18 mouse cellular contexts compared by ENCODE assay signal in genomic region chr17:45776185-45776584, GRCm38 (mm10). TPM values are rescaled to one million over a fixed set of nuclear protein-coding genes. Genes with fewer than 3 reads are reported as not detected.
"Had no signal": no experiment of that assay in that cellular context is flagged by ENCODE, and none has a peak within 500 bp of the region (broad histone marks: within the 10 kb centered on the region; RNA-seq: fewer than 3 reads in every experiment).

No protein-coding gene starts in this region.

- H3K4me1 ChIP-seq: midbrain, embryonic 13.5 days; midbrain, embryonic 15.5 days; neural tube, embryonic 12.5 days had no signal

- DNase-seq: lung, adult 18-20 months; lung, postnatal 10 days; right cerebral cortex, postnatal 14 days; thymus, adult 18-20 months had no signal

- H3K4me3 ChIP-seq: midbrain, embryonic 13.5 days; midbrain, embryonic 15.5 days; neural tube, embryonic 12.5 days; stomach, embryonic 15.5 days had no signal

- H3K4me2 ChIP-seq: lung, embryonic 14.5 days; midbrain, embryonic 11.5 days; midbrain, embryonic 13.5 days; midbrain, embryonic 15.5 days; neural tube, embryonic 12.5 days; stomach, embryonic 15.5 days had no signal

- ATAC-seq: midbrain, embryonic 13.5 days; midbrain, embryonic 15.5 days had no signal

- H3K9ac ChIP-seq: lung, embryonic 14.5 days; midbrain, embryonic 13.5 days; midbrain, embryonic 15.5 days; neural tube, embryonic 12.5 days; stomach, embryonic 15.5 days had no signal

- H3K9me3 ChIP-seq: midbrain, embryonic 13.5 days; midbrain, embryonic 15.5 days; neural tube, embryonic 12.5 days; stomach, embryonic 15.5 days had no signal

- H3K36me3 ChIP-seq: midbrain, embryonic 13.5 days; midbrain, embryonic 15.5 days; neural tube, embryonic 12.5 days; stomach, embryonic 15.5 days had no signal

- H3K27ac ChIP-seq: midbrain, embryonic 13.5 days; midbrain, embryonic 15.5 days; neural tube, embryonic 12.5 days; stomach, embryonic 15.5 days had no signal

- H3K27me3 ChIP-seq: midbrain, embryonic 13.5 days; midbrain, embryonic 15.5 days; neural tube, embryonic 12.5 days; stomach, embryonic 15.5 days had no signal

RNA-seq across cellular contexts. Expression of gene 1600014C23Rik, which starts 42.5 kb away (rescaled TPM):
- total RNA-seq: megakaryocyte, adult 5-6 weeks; midbrain, postnatal 0 days; monocyte, adult 5-6 weeks; neutrophil, adult 5-6 weeks had no signal
- polyA plus RNA-seq: lung, embryonic 14.5 days; lung, embryonic 16.5 days; midbrain, embryonic 13.5 days; neural tube, embryonic 12.5 days; neural tube, embryonic 14.5 days; spleen, adult 2 months; stomach, embryonic 15.5 days; thymus, postnatal 0 days had no signal
